Mouse (Mus musculus) hindbrain, postnatal 0 days (tissue): ENCODE measurements around the gene Tubgcp6. TPM values are rescaled to one million over a fixed set of nuclear protein-coding genes. Genes with fewer than 3 reads are reported as not detected.
A peak's percentile ranks its signal among the peaks of the same experiment; 100 is the strongest.

Experiments
- ATAC-seq: fragments of 200-750 bp; cut with Nextera tagmentation; 2 replicates; pipeline ENCODE4 v1.8.0; 2017; ENCODE audit warnings: mild to moderate bottlenecking, moderate TSS enrichment, moderate library complexity
- DNase-seq: peaks from one replicate; pipeline ENCODE4 v3.0.0-alpha.2; 2015; ENCODE audit warnings: low spot score
- H3K27ac ChIP-seq: fragments of 300-500 bp; sonication (generic); 2 replicates; pipeline ENCODE4 v1.5.1; 2014; ENCODE audit warnings: mild to moderate bottlenecking
- H3K27me3 ChIP-seq: fragments of 300-500 bp; sonication (generic); 2 replicates; pipeline ENCODE4 v1.6.1; 2014; ENCODE audit warnings: low read length, mixed read lengths; ENCODE audit not compliant: insufficient read depth
- H3K36me3 ChIP-seq: fragments of 300-500 bp; sonication (generic); 2 replicates; pipeline ENCODE4 v1.6.1; 2014; ENCODE audit warnings: low read length, mixed read lengths; ENCODE audit not compliant: insufficient read depth
- H3K4me1 ChIP-seq: fragments of 300-500 bp; sonication (generic); 2 replicates; pipeline ENCODE4 v1.6.1; 2014; ENCODE audit warnings: antibody characterized with exemption, low read length, mixed read lengths; ENCODE audit not compliant: insufficient read depth
- H3K4me2 ChIP-seq: fragments of 300-500 bp; sonication (generic); 2 replicates; pipeline ENCODE4 v1.6.1; 2014; ENCODE audit warnings: low read depth, mild to moderate bottlenecking, low read length, moderate library complexity, mixed read lengths
- H3K4me3 ChIP-seq: fragments of 300-500 bp; sonication (generic); 2 replicates; pipeline ENCODE4 v1.5.1; 2014; ENCODE audit warnings: low read length
- H3K9ac ChIP-seq: fragments of 300-500 bp; sonication (generic); replicated peaks from 2 replicates; pipeline ENCODE4 v1.6.1; 2014; ENCODE audit warnings: mild to moderate bottlenecking, low read length, moderate library complexity, mixed read lengths
- H3K9me3 ChIP-seq: fragments of 300-500 bp; sonication (generic); 2 replicates; pipeline ENCODE4 v1.6.1; 2016; ENCODE audit warnings: low read length, mixed read lengths
- CTCF ChIP-seq: IDR thresholded peaks from 2 replicates; pipeline ENCODE4 v1.5.1; 2016; ENCODE audit warnings: antibody characterized with exemption, control low read depth, low read depth
- WGBS: fragments of 180-500 bp; shearing (Covaris S2); extraction: QIAGEN DNeasy Blood & Tissue Kit; methylation state at CpG from one replicate; pipeline ENCODE4 v1.1.7; 2014; 5-methylcytosine and 5-hydroxymethylcytosine counted together
- microRNA-seq, 2 experiments: library from miRNA; unstranded; fragments of <30 nt; microRNA quantifications; one replicate each; pipeline ENCODE4; 2016
- polyA plus RNA-seq: library from polyadenylated mRNA; unstranded; fragments of >200 nt; fragmentation: Nextera tagmentation; extraction: Ambion mirVana; gene quantifications from 2 replicates; pipeline ENCODE4 v1.2.1, GENCODE M21; 2015
- total RNA-seq: library from RNA; depleted of rRNA; stranded (reverse); fragments of >200 nt; gene quantifications from 2 replicates; pipeline ENCODE4 v1.2.3, GENCODE M21; 2014; rRNA removed

The Tubgcp6 gene
- total and polyA plus RNA-seq, 2 experiments from 2014 or later = 10.6 to 54.7 TPM

GRCm38 (mm10) chr15:89058736-89059135, 64.2 kb downstream of the Tubgcp6 start:
- WGBS = 28% methylated on average over 6 of the region's 6 CpGs
- Histone ChIP-seq H3K9ac (peak overlapping the region; percentile 78; the same call in 1 of the 2 replicates), H3K4me3 (peak overlapping the region; percentile 67), H3K36me3 (no peaks in the 10 kb centered on the region), H3K4me2 (peak overlapping the region; percentile 85), H3K4me1 (peaks cover 9% of the 10 kb centered on the region; the same call in 1 of the 2 replicates), H3K9me3 (no peaks in the 10 kb centered on the region), H3K27ac (peak overlapping the region; percentile 62), H3K27me3 (no peaks in the 10 kb centered on the region)
- ATAC-seq = no peak
- TF ChIP-seq CTCF = no peak
- DNase-seq = no peak

- DNase-seq = no peak
- no peak overlapping the region for H3K27ac ChIP-seq
- 90% methylated on average over 7 of the region's 7 CpGs for WGBS
These were observed 68.2 kb downstream of the Tubgcp6 start for GRCm38 (mm10) chr15:89054666-89055065.

More at GRCm38 (mm10) chr15:89054666-89055065, 68.2 kb downstream of the Tubgcp6 start:
- no peak for TF ChIP-seq CTCF
- Histone ChIP-seq H3K4me1 (no peaks in the 10 kb centered on the region), H3K4me2 (no peak overlapping the region), H3K9ac (no peak overlapping the region), H3K9me3 (no peaks in the 10 kb centered on the region), H3K27me3 (no peaks in the 10 kb centered on the region), H3K36me3 (no peaks in the 10 kb centered on the region), H3K4me3 (no peak overlapping the region)
- no peak for ATAC-seq

Small RNA genes within 50 kb of the gene (microRNA-seq; reads per million reads assigned to microRNA genes)
- 0.36 to 0.71 reads per million in 2 experiments for gene Mir7118

Other genes with a start within 250 kb of the Tubgcp6 start
- gene Ttll8, start 168.7 kb downstream of the Tubgcp6 start, total RNA-seq = 0.11 and 0.16 TPM in 2 replicates
- gene Ttll8, start 168.7 kb downstream of the Tubgcp6 start, polyA plus RNA-seq = 0.14 and 0.45 TPM in 2 replicates
- 106 and 111 TPM in 2 replicates for gene Mlc1, start 144.1 kb downstream of the Tubgcp6 start, total RNA-seq
- 72.5 and 88.3 TPM in 2 replicates for gene Mlc1, start 144.1 kb downstream of the Tubgcp6 start, polyA plus RNA-seq
- not detected in 2 replicates for gene Mov10l1, start 140.2 kb downstream of the Tubgcp6 start, total RNA-seq
- not detected in 2 replicates for gene Mov10l1, start 140.2 kb downstream of the Tubgcp6 start, polyA plus RNA-seq
- 17.9 and 26.5 TPM in 2 replicates for gene Panx2, start 63.4 kb downstream of the Tubgcp6 start, total RNA-seq
- 8.3 and 9.9 TPM in 2 replicates for gene Panx2, start 63.4 kb downstream of the Tubgcp6 start, polyA plus RNA-seq
- gene Trabd, start 48.0 kb downstream of the Tubgcp6 start, total RNA-seq = 39.1 and 47.8 TPM in 2 replicates
- 26.1 and 26.2 TPM in 2 replicates for gene Trabd, start 48.0 kb downstream of the Tubgcp6 start, polyA plus RNA-seq
- gene Selenoo, start 34.0 kb downstream of the Tubgcp6 start, total RNA-seq = 50.1 and 54.7 TPM in 2 replicates
- gene Selenoo, start 34.0 kb downstream of the Tubgcp6 start, polyA plus RNA-seq = 20.4 and 21.9 TPM in 2 replicates
- 23.5 and 27.1 TPM in 2 replicates for gene Hdac10, start 5.6 kb upstream of the Tubgcp6 start, total RNA-seq
- gene Hdac10, start 5.6 kb upstream of the Tubgcp6 start, polyA plus RNA-seq = 19.0 and 19.8 TPM in 2 replicates
- 3.3 and 4.8 TPM in 2 replicates for gene Mapk12, start 17.6 kb upstream of the Tubgcp6 start, total RNA-seq
- 2.6 and 5.1 TPM in 2 replicates for gene Mapk12, start 17.6 kb upstream of the Tubgcp6 start, polyA plus RNA-seq
- 19.7 and 30.6 TPM in 2 replicates for gene Mapk11, start 26.5 kb upstream of the Tubgcp6 start, total RNA-seq
- gene Mapk11, start 26.5 kb upstream of the Tubgcp6 start, polyA plus RNA-seq = 15.8 and 17.8 TPM in 2 replicates
- gene Plxnb2, start 57.7 kb upstream of the Tubgcp6 start, total RNA-seq = 239 and 274 TPM in 2 replicates
- gene Plxnb2, start 57.7 kb upstream of the Tubgcp6 start, polyA plus RNA-seq = 64.1 and 64.7 TPM in 2 replicates
- gene Dennd6b, start 73.4 kb upstream of the Tubgcp6 start, total RNA-seq = 73.9 and 79.9 TPM in 2 replicates
- 60.1 and 62.2 TPM in 2 replicates for gene Dennd6b, start 73.4 kb upstream of the Tubgcp6 start, polyA plus RNA-seq
- gene Ppp6r2, start 88.4 kb upstream of the Tubgcp6 start, total RNA-seq = 257 and 290 TPM in 2 replicates
- gene Ppp6r2, start 88.4 kb upstream of the Tubgcp6 start, polyA plus RNA-seq = 71.2 and 72.7 TPM in 2 replicates
- 265 and 324 TPM in 2 replicates for gene Sbf1, start 192.2 kb upstream of the Tubgcp6 start, total RNA-seq
- 69.5 and 70.7 TPM in 2 replicates for gene Sbf1, start 192.2 kb upstream of the Tubgcp6 start, polyA plus RNA-seq
- gene Adm2, start 199.6 kb upstream of the Tubgcp6 start, total RNA-seq = not detected in 2 replicates
- not detected in 2 replicates for gene Adm2, start 199.6 kb upstream of the Tubgcp6 start, polyA plus RNA-seq
- not detected in 2 replicates for gene Miox, start 211.3 kb upstream of the Tubgcp6 start, total RNA-seq
- gene Miox, start 211.3 kb upstream of the Tubgcp6 start, polyA plus RNA-seq = not detected in 2 replicates
- gene Lmf2, start 232.5 kb upstream of the Tubgcp6 start, total RNA-seq = 24.9 and 26.2 TPM in 2 replicates
- 30.2 and 34.5 TPM in 2 replicates for gene Lmf2, start 232.5 kb upstream of the Tubgcp6 start, polyA plus RNA-seq
- gene Ncaph2, start 232.6 kb upstream of the Tubgcp6 start, total RNA-seq = 79.1 and 106 TPM in 2 replicates
- gene Ncaph2, start 232.6 kb upstream of the Tubgcp6 start, polyA plus RNA-seq = 97.1 and 99.1 TPM in 2 replicates